28 mouse cellular contexts compared by ENCODE assay signal in the genomic region with DNA sequence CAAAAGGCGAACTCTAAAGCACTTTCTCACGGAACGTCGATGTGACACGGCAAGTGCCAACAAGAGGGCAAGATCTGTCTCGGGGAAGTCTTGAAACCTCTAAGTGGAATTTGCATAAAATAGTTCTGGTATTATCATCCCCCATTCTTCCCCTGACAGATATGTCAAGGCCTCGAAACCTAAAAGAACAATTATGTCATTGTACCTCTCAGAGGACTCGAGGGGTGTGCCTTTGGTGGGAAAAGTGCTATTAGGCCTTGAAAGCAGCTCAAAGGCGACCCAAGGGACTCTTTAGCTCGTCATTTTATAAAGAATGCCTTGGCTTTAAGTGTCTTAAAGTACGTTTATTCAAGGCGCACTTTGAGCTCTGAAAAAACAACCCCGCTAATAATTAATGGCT.
"Had no signal": no experiment of that assay in that cellular context is flagged by ENCODE, and none has a peak within 500 bp of the region (broad histone marks: within the 10 kb centered on the region; RNA-seq: fewer than 3 reads in every experiment).

No protein-coding gene starts in this region.

- H3K4me2 ChIP-seq: heart, embryonic 11.5 days; heart, embryonic 13.5 days; heart, embryonic 15.5 days; hindbrain, embryonic 13.5 days; hindbrain, embryonic 15.5 days; kidney, embryonic 15.5 days; limb, embryonic 12.5 days; liver, embryonic 11.5 days; liver, embryonic 13.5 days; liver, embryonic 15.5 days had no signal

- H3K27ac ChIP-seq: heart, adult 2 months; heart, embryonic 13.5 days; heart, embryonic 15.5 days; hindbrain, embryonic 13.5 days; hindbrain, embryonic 15.5 days; hindbrain, postnatal 0 days; kidney, embryonic 15.5 days; kidney, postnatal 0 days; left cerebral cortex, adult 2 months; limb, embryonic 10.5 days; limb, embryonic 12.5 days; liver, embryonic 13.5 days; liver, embryonic 15.5 days had no signal

- H3K9me3 ChIP-seq: heart, embryonic 13.5 days; heart, embryonic 15.5 days; hindbrain, embryonic 15.5 days; kidney, embryonic 15.5 days; limb, embryonic 10.5 days; limb, embryonic 12.5 days; liver, embryonic 13.5 days; liver, embryonic 15.5 days had no signal

- H3K27me3 ChIP-seq: heart, embryonic 15.5 days; hindbrain, embryonic 15.5 days; kidney, embryonic 15.5 days; liver, embryonic 13.5 days; liver, embryonic 15.5 days had no signal

- DNase-seq: gastrocnemius, postnatal 14 days; gastrocnemius, postnatal 36 days; heart, adult 11 months; heart, adult 2 months; heart, postnatal 14 days; heart, postnatal 36 days; kidney, adult 11 months; kidney, adult 2 months; kidney, adult 9 months; kidney, postnatal 14 days; kidney, postnatal 36 days; layer of hippocampus, adult 9-11 months; liver; liver, embryonic 13.5 days had no signal

- H3K4me1 ChIP-seq: heart, embryonic 13.5 days; heart, embryonic 15.5 days; hindbrain, embryonic 13.5 days; hindbrain, embryonic 15.5 days; kidney, embryonic 15.5 days; limb, embryonic 10.5 days; limb, embryonic 12.5 days; liver, embryonic 13.5 days; liver, embryonic 15.5 days had no signal

- ATAC-seq: hindbrain, postnatal 0 days; intestine, embryonic 16.5 days had no signal

- H3K4me3 ChIP-seq: heart, adult 2 months; heart, embryonic 13.5 days; heart, embryonic 15.5 days; hindbrain, embryonic 13.5 days; hindbrain, embryonic 15.5 days; kidney, embryonic 15.5 days; left cerebral cortex, adult 2 months; limb, embryonic 10.5 days; limb, embryonic 12.5 days; liver, embryonic 13.5 days; liver, embryonic 15.5 days had no signal

- H3K36me3 ChIP-seq: heart, embryonic 13.5 days; heart, embryonic 15.5 days; hindbrain, embryonic 13.5 days; hindbrain, embryonic 15.5 days; kidney, embryonic 15.5 days; limb, embryonic 10.5 days; limb, embryonic 12.5 days; liver, embryonic 13.5 days; liver, embryonic 15.5 days had no signal

- H3K9ac ChIP-seq: heart, embryonic 13.5 days; heart, embryonic 15.5 days; hindbrain, embryonic 13.5 days; hindbrain, embryonic 15.5 days; kidney, embryonic 15.5 days; limb, embryonic 12.5 days; liver, embryonic 13.5 days; liver, embryonic 15.5 days had no signal
